Comparison of ENCODE assay signal across 19 mouse cellular contexts in the genomic region with DNA sequence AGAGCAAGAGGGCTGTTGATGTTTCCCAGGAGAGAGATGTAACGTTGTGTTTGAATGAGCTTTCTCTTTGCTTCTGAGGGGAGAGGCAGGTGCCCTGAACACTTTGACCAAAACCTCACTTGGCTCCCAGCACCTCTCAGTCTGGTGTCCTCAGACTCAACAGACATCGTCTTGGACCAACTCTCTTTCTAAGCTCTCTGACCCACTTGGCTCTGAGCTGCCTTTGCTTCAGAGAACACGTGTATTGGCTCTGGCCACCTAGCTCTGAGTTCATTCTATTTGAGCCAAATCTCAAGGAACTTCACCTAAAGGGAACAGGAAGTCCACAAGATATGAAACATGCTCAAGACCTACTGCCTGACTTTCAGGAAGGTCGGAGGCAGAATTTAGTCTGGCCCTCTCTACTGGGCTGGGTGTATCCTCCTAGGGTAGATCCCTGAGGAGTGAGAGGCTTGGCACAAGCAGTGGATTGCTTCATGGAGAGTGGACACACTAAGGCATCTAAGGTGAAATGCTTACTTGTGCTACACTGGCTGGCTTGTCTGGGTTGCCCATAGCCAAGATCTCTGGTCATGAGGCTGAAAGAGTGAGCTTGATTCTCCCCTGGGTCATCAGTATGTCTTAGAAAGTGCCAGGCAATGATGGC. TPM values are rescaled to one million over a fixed set of nuclear protein-coding genes. Genes with fewer than 3 reads are reported as not detected.
A peak's percentile ranks its signal among the peaks of the same experiment; 100 is the strongest.
DNase-seq lines count a peak whose midpoint lies in the region; ATAC-seq and TF ChIP-seq lines count a peak whose summit lies in the region.
"Had no signal": no experiment of that assay in that cellular context is flagged by ENCODE, and none has a peak within 500 bp of the region (broad histone marks: within the 10 kb centered on the region; RNA-seq: fewer than 3 reads in every experiment).

No protein-coding gene starts in this region.

- H3K4me2 ChIP-seq in heart, embryonic 15.5 days, result no peak overlapping the region
- no peak overlapping the region for H3K4me2 ChIP-seq in lung, embryonic 16.5 days (ENCODE audit: low read depth, low read length)
- no peak overlapping the region for H3K4me2 ChIP-seq in hindbrain, postnatal 0 days (ENCODE audit: low read depth, low read length)
- H3K4me2 ChIP-seq: forebrain, embryonic 13.5 days; hindbrain, embryonic 13.5 days; intestine, embryonic 15.5 days had no signal

- H3K9ac ChIP-seq in heart, embryonic 15.5 days, result no peak overlapping the region
- H3K9ac ChIP-seq in lung, embryonic 16.5 days (ENCODE audit: low read length), result no peak overlapping the region
- no peak overlapping the region for H3K9ac ChIP-seq in hindbrain, postnatal 0 days (replicated peaks; ENCODE audit: low read length)
- H3K9ac ChIP-seq: forebrain, embryonic 13.5 days; forebrain, postnatal 0 days; hindbrain, embryonic 13.5 days; intestine, embryonic 15.5 days had no signal

- TF ChIP-seq CTCF in hindbrain, postnatal 0 days (IDR thresholded peaks at IDR 0.05; ENCODE audit: low read depth), result no peak

- H3K4me3 ChIP-seq in heart, embryonic 15.5 days, result no peak overlapping the region
- H3K4me3 ChIP-seq in lung, embryonic 16.5 days (ENCODE audit: low read length), result no peak overlapping the region
- H3K4me3 ChIP-seq in hindbrain, postnatal 0 days (ENCODE audit: low read length), result no peak overlapping the region
- H3K4me3 ChIP-seq: embryonic facial prominence, embryonic 10.5 days; forebrain, embryonic 13.5 days; heart, embryonic 10.5 days; hindbrain, embryonic 13.5 days; intestine, embryonic 15.5 days had no signal

- 67% methylated on average over 4 of the region's 4 CpGs for WGBS in heart, embryonic 15.5 days
- WGBS in lung, embryonic 16.5 days, result 79% methylated on average over 4 of the region's 4 CpGs
- 88% methylated on average over 4 of the region's 4 CpGs for WGBS in hindbrain, postnatal 0 days

- no peaks in the 10 kb centered on the region for H3K36me3 ChIP-seq in heart, embryonic 15.5 days
- H3K36me3 ChIP-seq in lung, embryonic 16.5 days (ENCODE audit: control insufficient read depth, insufficient read depth, low read length), result no peaks in the 10 kb centered on the region
- no peaks in the 10 kb centered on the region for H3K36me3 ChIP-seq in hindbrain, postnatal 0 days (ENCODE audit: insufficient read depth, low read length)
- H3K36me3 ChIP-seq: embryonic facial prominence, embryonic 10.5 days; heart, embryonic 10.5 days; hindbrain, embryonic 13.5 days; intestine, embryonic 15.5 days had no signal

- H3K27me3 ChIP-seq in heart, embryonic 15.5 days, result no peaks in the 10 kb centered on the region
- H3K27me3 ChIP-seq in lung, embryonic 16.5 days (ENCODE audit: control insufficient read depth, insufficient read depth, low read depth, low read length), result no peaks in the 10 kb centered on the region
- H3K27me3 ChIP-seq in hindbrain, postnatal 0 days (ENCODE audit: insufficient read depth, low read length), result no peaks in the 10 kb centered on the region
- H3K27me3 ChIP-seq: forebrain, embryonic 13.5 days; hindbrain, embryonic 13.5 days; intestine, embryonic 15.5 days had no signal

- no peak for ATAC-seq in heart, embryonic 15.5 days (replicated peaks; ENCODE audit: insufficient number of reproducible peaks, insufficient read depth, low FRiP score, low read depth)
- ATAC-seq in lung, embryonic 16.5 days (ENCODE audit: low read depth), result no peak
- ATAC-seq in hindbrain, postnatal 0 days, result no peak
- ATAC-seq: forebrain, embryonic 13.5 days; forebrain, postnatal 0 days; intestine, embryonic 15.5 days had no signal

- no peaks in the 10 kb centered on the region for H3K9me3 ChIP-seq in heart, embryonic 15.5 days (replicated peaks)
- no peaks in the 10 kb centered on the region for H3K9me3 ChIP-seq in lung, embryonic 16.5 days (ENCODE audit: control insufficient read depth, low read length)
- H3K9me3 ChIP-seq in hindbrain, postnatal 0 days (ENCODE audit: low read length), result no peaks in the 10 kb centered on the region
- H3K9me3 ChIP-seq: embryonic facial prominence, embryonic 10.5 days; forebrain, embryonic 13.5 days; heart, embryonic 10.5 days; hindbrain, embryonic 13.5 days; intestine, embryonic 15.5 days had no signal

- H3K27ac ChIP-seq in heart, embryonic 15.5 days, result peak overlapping the region; percentile 8; the same call in 1 of the 2 replicates
- H3K27ac ChIP-seq in lung, embryonic 16.5 days (ENCODE audit: low read length), result peak overlapping the region; percentile 21
- no peak overlapping the region for H3K27ac ChIP-seq in hindbrain, postnatal 0 days
- H3K27ac ChIP-seq: embryonic facial prominence, embryonic 10.5 days; forebrain, embryonic 13.5 days; heart, embryonic 10.5 days; hindbrain, embryonic 13.5 days; intestine, embryonic 15.5 days had no signal

- DNase-seq in adrenal gland, postnatal 10 days, result peak; percentile 65
- DNase-seq in adrenal gland, adult 8-10 months, result no peak
- no peak for DNase-seq in heart, postnatal 4 days
- DNase-seq in lung, postnatal 25 days (ENCODE audit: low spot score), result no peak
- no peak for DNase-seq in hindbrain, postnatal 0 days (ENCODE audit: low spot score)
- DNase-seq: cerebellum, adult 2 months; cerebellum, postnatal 10 days; forebrain, postnatal 0 days; gastrocnemius, postnatal 14 days; heart, postnatal 10 days had no signal

- H3K4me1 ChIP-seq in heart, embryonic 15.5 days (replicated peaks), result peaks cover 9% of the 10 kb centered on the region
- no peaks in the 10 kb centered on the region for H3K4me1 ChIP-seq in lung, embryonic 16.5 days (replicated peaks; ENCODE audit: control insufficient read depth, insufficient read depth, low read length)
- no peaks in the 10 kb centered on the region for H3K4me1 ChIP-seq in hindbrain, postnatal 0 days (ENCODE audit: insufficient read depth, low read length)
- H3K4me1 ChIP-seq: forebrain, embryonic 13.5 days; hindbrain, embryonic 13.5 days; intestine, embryonic 15.5 days had no signal

RNA-seq across cellular contexts. Expression of a gene that starts 37.8 kb away (rescaled TPM):
- under 1 TPM; 0.54 to 0.64 TPM for total RNA-seq in adrenal gland, postnatal 10 days (2021)
- total RNA-seq in adrenal gland, adult 8-10 months (2022), result under 1 TPM; 0.07 to 0.27 (median 0.14) TPM
- 0.01 TPM in 1 of 2 replicates, not detected in the other for polyA plus RNA-seq in heart, embryonic 15.5 days (2015; fragmentation: Nextera tagmentation; extraction: Ambion mirVana)
- under 1 TPM; 0.10 to 0.18 TPM for total RNA-seq in heart, postnatal 4 days (2021)
- polyA plus RNA-seq in lung, embryonic 16.5 days (2015; fragmentation: Nextera tagmentation; extraction: Ambion mirVana), result not detected in 2 replicates
- 0.05 TPM in 1 of 2 replicates, not detected in the other for total RNA-seq in hindbrain, postnatal 0 days (2014; rRNA removed)
- polyA plus RNA-seq in hindbrain, postnatal 0 days (2015; fragmentation: Nextera tagmentation; extraction: Ambion mirVana), result not detected in 2 replicates
- polyA plus RNA-seq: C2C12; embryonic facial prominence, embryonic 10.5 days; embryonic facial prominence, embryonic 14.5 days; forebrain, embryonic 13.5 days; heart, embryonic 10.5 days; hindbrain, embryonic 13.5 days had no signal
